Mouse (Mus musculus) lung, embryonic 14.5 days (tissue): Measurements from ENCODE around the gene Pou3f1. TPM values are rescaled to one million over a fixed set of nuclear protein-coding genes. Genes with fewer than 3 reads are reported as not detected.

Experiments used
- ATAC-seq: fragments of 200-750 bp; cut with Nextera tagmentation; 2 replicates; pipeline ENCODE4 v1.8.0; 2017; ENCODE audit warnings: mild to moderate bottlenecking, moderate TSS enrichment, moderate library complexity; ENCODE audit not compliant: insufficient read depth
- DNase-seq: peaks from one replicate; pipeline ENCODE4 v3.0.0-alpha.2; 2015
- H3K27ac ChIP-seq: fragments of 300-500 bp; sonication (generic); 2 replicates; pipeline ENCODE4 v1.5.1; 2014; ENCODE audit warnings: low read depth, mild to moderate bottlenecking, moderate library complexity
- H3K27me3 ChIP-seq: fragments of 300-500 bp; sonication (generic); 2 replicates; pipeline ENCODE4 v1.6.1; 2014; ENCODE audit warnings: low read length, control low read depth; ENCODE audit not compliant: insufficient read depth
- H3K36me3 ChIP-seq: fragments of 300-500 bp; sonication (generic); 2 replicates; pipeline ENCODE4 v1.6.1; 2014; ENCODE audit warnings: control low read depth; ENCODE audit not compliant: insufficient read depth
- H3K4me1 ChIP-seq: fragments of 300-500 bp; sonication (generic); 2 replicates; pipeline ENCODE4 v1.6.1; 2014; ENCODE audit warnings: antibody characterized with exemption, control low read depth; ENCODE audit not compliant: insufficient read depth
- H3K4me2 ChIP-seq: fragments of 300-500 bp; sonication (generic); 2 replicates; pipeline ENCODE4 v1.6.1; 2014; ENCODE audit warnings: mild to moderate bottlenecking
- H3K4me3 ChIP-seq: fragments of 300-500 bp; sonication (generic); 2 replicates; pipeline ENCODE4 v1.5.1; 2014; ENCODE audit warnings: low read depth, low read length
- H3K9ac ChIP-seq: fragments of 300-500 bp; sonication (generic); 2 replicates; pipeline ENCODE4 v1.6.1; 2014
- H3K9me3 ChIP-seq: fragments of 300-500 bp; sonication (generic); 2 replicates; pipeline ENCODE4 v1.6.1; 2016; ENCODE audit warnings: low read depth, low read length, control low read depth
- CTCF ChIP-seq: IDR thresholded peaks from 2 replicates; pipeline ENCODE4 v1.5.1; 2016; ENCODE audit warnings: antibody characterized with exemption, low read depth
- WGBS: fragments of 180-500 bp; shearing (Covaris S2); extraction: QIAGEN DNeasy Blood & Tissue Kit; methylation state at CpG from one replicate; pipeline ENCODE4 v1.1.7; 2014; 5-methylcytosine and 5-hydroxymethylcytosine counted together
- polyA plus RNA-seq: library from polyadenylated mRNA; unstranded; fragments of >200 nt; fragmentation: Nextera tagmentation; extraction: Ambion mirVana; gene quantifications from 2 replicates; pipeline ENCODE4 v1.2.1, GENCODE M21; 2014

Pou3f1 gene
- polyA plus RNA-seq, 1 experiment from 2014 or later: 0.41 TPM

GRCm38 (mm10) chr4:124699791-124700190, 43.2 kb downstream of the Pou3f1 start:
- H3K9me3 ChIP-seq: no peaks in the 10 kb centered on the region
- DNase-seq (no peak), ATAC-seq (no peak)
- H3K27ac ChIP-seq: peak overlapping the region; percentile 88
- peak overlapping the region; percentile 86 for H3K4me2 ChIP-seq
- no peaks in the 10 kb centered on the region for H3K36me3 ChIP-seq
- H3K4me1 ChIP-seq: peaks cover 32% of the 10 kb centered on the region
- H3K27me3 ChIP-seq: peaks cover 8% of the 10 kb centered on the region; the same call in 1 of the 2 replicates
- H3K4me3 ChIP-seq: peak overlapping the region; percentile 78
- H3K9ac ChIP-seq: no peak overlapping the region
- WGBS: 9% methylated on average over 6 of the region's 6 CpGs
- TF ChIP-seq CTCF: no peak

- peaks cover 33% of the 10 kb centered on the region for H3K4me1 ChIP-seq
- H3K27ac ChIP-seq: peak within 1 kb of the TSS; percentile 88
- peak within 1 kb of the TSS; percentile 78 for H3K4me3 ChIP-seq
- DNase-seq (peak; percentile 85), ATAC-seq (peak; percentile 67)
- peaks cover under 1% of the 10 kb centered on the region; the same call in 1 of the 2 replicates for H3K36me3 ChIP-seq
- no peaks in the 10 kb centered on the region for H3K9me3 ChIP-seq
- H3K27me3 ChIP-seq: peaks cover 8% of the 10 kb centered on the region; the same call in 1 of the 2 replicates
- WGBS: under 1% methylated on average over 40 of the region's 59 CpGs
- TF ChIP-seq CTCF: peak; percentile 42; the same call in 1 of the 2 replicates
- peak within 1 kb of the TSS; percentile 84 for H3K9ac ChIP-seq
- peak within 1 kb of the TSS; percentile 86 for H3K4me2 ChIP-seq
Measured at GRCm38 (mm10) chr4:124700248-124700971, 43.8 kb downstream of the Pou3f1 start, which contains the start of gene Fhl3. Gene Fhl3, plus strand, starts transcription at chr4:124700701.

DNA sequence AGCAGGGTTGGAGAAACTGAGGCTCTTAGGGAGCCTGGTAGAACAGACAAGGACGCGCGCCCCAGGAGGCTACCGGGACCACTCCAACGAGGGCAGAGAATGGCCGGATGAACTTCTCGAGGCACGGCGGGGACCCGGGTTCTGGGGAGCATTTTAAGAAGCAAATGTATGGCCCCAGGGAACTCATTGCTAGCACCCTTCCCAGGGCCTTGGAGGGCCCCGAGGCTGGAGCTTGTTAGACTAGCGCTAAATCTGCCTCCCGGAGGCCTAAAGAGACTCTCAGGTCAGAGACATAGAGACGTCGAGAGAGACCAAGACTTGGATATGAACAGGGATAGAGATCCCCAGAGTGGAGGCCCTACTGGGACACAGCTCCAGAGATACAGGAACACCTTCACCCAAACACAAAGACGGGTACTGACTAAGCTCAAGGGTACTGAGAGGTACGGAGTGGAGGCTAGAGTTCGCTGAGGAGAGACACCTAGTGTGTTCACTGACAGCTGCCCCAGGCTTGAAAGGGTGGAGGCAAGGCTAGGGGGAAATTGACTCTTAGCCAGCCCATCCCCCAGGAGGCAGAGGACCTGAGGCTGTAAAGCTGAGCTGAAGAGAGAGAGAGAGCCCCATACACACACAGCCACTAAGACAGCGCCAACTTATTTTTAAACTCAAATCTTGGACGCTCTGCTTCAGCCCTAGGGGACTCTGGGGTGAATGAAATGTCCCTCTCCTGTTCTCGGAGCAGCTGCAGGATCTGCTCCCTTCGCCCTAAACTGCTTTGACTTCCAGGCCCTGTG, 44.6 kb downstream of the Pou3f1 start:
- Histone ChIP-seq H3K9ac (peak overlapping the region; percentile 84), H3K4me2 (peak overlapping the region; percentile 86), H3K27me3 (no peaks in the 10 kb centered on the region), H3K27ac (peak overlapping the region; percentile 88), H3K36me3 (peaks cover 9% of the 10 kb centered on the region; the same call in 1 of the 2 replicates), H3K4me1 (peaks cover 36% of the 10 kb centered on the region), H3K4me3 (peak overlapping the region; percentile 78), H3K9me3 (no peaks in the 10 kb centered on the region)
- ATAC-seq (peak; percentile 2; the same call in 1 of the 2 replicates), DNase-seq (peak; percentile 69)
- no peak for TF ChIP-seq CTCF
- WGBS: 3% methylated on average over 22 of the region's 22 CpGs

DNA sequence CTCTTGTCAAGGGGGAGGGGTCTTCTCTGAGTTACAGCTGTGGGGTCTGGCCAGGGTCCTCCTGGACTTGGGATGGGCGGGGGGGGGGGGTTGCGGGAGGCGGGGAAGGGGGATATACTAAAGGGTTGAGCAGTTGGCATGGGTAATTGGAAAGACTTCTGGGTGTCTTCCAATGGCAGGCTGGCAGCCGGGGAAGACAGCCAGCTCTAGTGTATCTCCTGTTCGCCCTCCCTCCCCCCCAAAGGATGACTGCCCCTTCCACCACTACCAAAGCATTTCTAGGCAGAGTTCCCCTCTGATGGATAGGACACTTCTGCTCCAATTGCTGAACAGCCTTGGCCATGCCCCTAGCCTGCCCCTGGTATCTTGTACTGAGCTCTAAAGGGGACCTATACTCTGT, 45.3 kb downstream of the Pou3f1 start:
- no peak for ATAC-seq
- TF ChIP-seq CTCF: no peak
- no peak for DNase-seq
- no peaks in the 10 kb centered on the region for H3K9me3 ChIP-seq
- WGBS: 30% methylated on average over 2 of the region's 5 CpGs
- peaks cover 11% of the 10 kb centered on the region; the same call in 1 of the 2 replicates for H3K36me3 ChIP-seq
- peaks cover 36% of the 10 kb centered on the region for H3K4me1 ChIP-seq
- H3K9ac ChIP-seq: peak overlapping the region; percentile 84
- H3K4me3 ChIP-seq: peak overlapping the region; percentile 78
- H3K27ac ChIP-seq: peak overlapping the region; percentile 88; the same call in 1 of the 2 replicates
- H3K27me3 ChIP-seq: no peaks in the 10 kb centered on the region
- peak overlapping the region; percentile 86 for H3K4me2 ChIP-seq

DNA sequence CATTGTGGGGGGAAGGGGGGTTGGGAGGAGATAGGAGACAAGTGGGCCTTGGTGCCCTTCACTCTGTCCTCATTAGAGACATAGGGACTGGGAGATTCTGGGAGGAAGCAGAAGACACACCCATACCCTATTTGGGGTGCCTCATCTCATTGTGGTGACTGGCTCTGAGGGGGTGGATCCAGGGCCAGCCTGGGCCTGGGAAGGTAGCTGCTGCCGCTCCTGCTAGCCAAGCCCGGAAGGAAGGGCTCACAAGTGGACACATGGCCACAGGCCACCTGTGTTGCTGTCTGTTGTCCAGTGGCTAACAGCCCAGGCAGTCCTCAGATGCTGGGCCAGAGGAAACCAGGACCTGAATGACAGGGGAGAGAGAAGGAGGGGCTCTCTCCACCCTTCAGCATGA, 46.8 kb downstream of the Pou3f1 start:
- 17% methylated on average over 2 of the region's 2 CpGs for WGBS
- peaks cover 36% of the 10 kb centered on the region for H3K4me1 ChIP-seq
- H3K4me2 ChIP-seq: peak overlapping the region; percentile 46
- no peaks in the 10 kb centered on the region for H3K9me3 ChIP-seq
- no peak for TF ChIP-seq CTCF
- H3K4me3 ChIP-seq: peak overlapping the region; percentile 8
- ATAC-seq (no peak), DNase-seq (peak; percentile 9)
- H3K36me3 ChIP-seq: peaks cover 17% of the 10 kb centered on the region; the same call in 1 of the 2 replicates
- H3K27ac ChIP-seq: peak overlapping the region; percentile 92
- H3K27me3 ChIP-seq: no peaks in the 10 kb centered on the region
- H3K9ac ChIP-seq: no peak overlapping the region

DNA sequence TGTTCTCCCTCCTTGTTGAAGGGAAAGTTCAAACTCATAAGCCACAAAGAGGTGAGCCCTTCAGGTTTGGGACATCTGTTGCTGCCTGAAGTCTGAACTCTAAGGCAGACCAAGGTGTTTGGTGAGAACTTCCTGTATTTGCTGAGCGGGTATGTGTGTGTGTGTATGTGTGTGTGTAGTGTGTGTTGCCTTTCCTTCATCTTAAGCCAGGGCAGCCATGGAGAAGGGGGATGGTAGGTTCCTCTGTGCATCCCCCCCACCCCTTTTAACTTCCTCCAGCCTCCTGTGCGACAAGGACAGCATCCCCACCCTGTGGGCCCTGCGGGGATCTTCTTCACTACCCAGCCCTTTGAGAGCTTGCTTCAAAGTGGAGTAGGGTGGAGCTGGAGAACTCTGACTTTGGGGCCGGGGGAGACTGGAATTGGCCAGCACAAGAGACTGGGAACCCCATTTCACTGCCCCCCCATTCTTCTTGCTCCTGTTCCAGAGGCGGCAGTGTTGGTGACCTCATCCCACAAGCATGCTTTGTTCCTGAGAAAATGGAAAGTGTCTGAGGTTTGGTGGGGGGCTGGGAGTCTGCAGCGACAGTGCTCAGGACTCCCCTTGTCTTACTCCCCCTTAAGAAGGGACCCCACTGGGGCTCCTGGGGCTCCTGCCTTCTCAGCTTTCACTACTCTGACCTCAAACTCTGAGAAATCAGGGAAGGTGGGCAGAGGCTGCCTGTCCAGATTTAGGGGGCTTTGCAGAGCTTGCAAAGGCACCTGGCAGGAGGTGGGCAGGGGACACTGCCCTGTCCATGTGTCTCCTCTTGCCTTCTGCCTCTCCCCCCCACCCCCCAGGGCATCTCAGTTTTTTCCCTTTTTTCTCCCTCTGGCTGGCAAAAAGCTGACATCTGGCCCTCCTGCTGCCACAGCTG, 47.5 kb downstream of the Pou3f1 start:
- H3K36me3 ChIP-seq: peaks cover 17% of the 10 kb centered on the region; the same call in 1 of the 2 replicates
- H3K4me2 ChIP-seq: peak overlapping the region; percentile 46
- H3K4me3 ChIP-seq: no peak overlapping the region
- no peaks in the 10 kb centered on the region for H3K9me3 ChIP-seq
- ATAC-seq: no peak
- no peaks in the 10 kb centered on the region for H3K27me3 ChIP-seq
- peak; percentile 65 for DNase-seq
- WGBS: 4% methylated on average over 6 of the region's 6 CpGs
- no peak for TF ChIP-seq CTCF
- peak overlapping the region; percentile 7 for H3K9ac ChIP-seq
- H3K27ac ChIP-seq: peak overlapping the region; percentile 92
- H3K4me1 ChIP-seq: peaks cover 36% of the 10 kb centered on the region
